Mouse (Mus musculus) spleen, adult 12 weeks (tissue): ENCODE results near the gene Il21r.

Experiments used
- DNase-seq: peaks from one replicate; pipeline ENCODE4 v3.0.0; 2022; ENCODE audit warnings: low spot score

Gene Il21r

DNA sequence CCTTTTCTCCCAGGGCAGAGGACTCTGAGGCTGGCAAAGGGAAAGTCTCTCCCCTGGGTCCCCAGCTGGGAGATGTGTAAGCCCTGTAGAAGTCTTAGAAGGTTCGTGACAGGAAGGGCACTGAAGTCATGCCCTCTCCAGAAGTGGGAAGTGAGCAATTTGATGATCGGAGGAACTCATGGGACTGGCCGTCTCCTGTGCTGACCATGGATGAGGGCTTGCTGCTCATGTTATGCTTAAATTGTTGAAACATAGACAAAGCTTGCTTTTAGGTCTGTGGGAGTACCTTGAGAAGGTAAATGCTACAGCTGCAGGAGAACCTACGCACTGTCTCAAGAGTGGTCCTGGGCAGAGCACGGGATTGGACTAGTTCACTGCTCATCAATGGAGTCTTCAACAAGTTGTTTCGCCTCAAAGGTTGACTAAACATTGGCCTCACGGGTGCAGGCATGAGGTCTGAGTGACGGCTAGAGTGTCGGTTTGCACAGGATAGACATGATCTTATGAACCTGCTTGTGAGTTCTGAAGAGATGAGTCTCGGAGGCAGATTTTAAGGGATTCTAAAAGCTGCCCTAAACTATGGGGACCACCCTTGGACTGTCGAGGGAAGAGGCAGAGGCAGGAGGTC, 1.3 kb upstream of the Il21r start:
- no peak for DNase-seq

GRCm38 (mm10) chr7:125604362-125605319, 1.4 kb downstream of the Il21r start:
- DNase-seq, result no peak

- DNase-seq, result no peak
Measured at GRCm38 (mm10) chr7:125605725-125606139, 2.5 kb downstream of the Il21r start.

- DNase-seq, result no peak
Measured at GRCm38 (mm10) chr7:125606265-125607164, 3.3 kb downstream of the Il21r start.

DNA sequence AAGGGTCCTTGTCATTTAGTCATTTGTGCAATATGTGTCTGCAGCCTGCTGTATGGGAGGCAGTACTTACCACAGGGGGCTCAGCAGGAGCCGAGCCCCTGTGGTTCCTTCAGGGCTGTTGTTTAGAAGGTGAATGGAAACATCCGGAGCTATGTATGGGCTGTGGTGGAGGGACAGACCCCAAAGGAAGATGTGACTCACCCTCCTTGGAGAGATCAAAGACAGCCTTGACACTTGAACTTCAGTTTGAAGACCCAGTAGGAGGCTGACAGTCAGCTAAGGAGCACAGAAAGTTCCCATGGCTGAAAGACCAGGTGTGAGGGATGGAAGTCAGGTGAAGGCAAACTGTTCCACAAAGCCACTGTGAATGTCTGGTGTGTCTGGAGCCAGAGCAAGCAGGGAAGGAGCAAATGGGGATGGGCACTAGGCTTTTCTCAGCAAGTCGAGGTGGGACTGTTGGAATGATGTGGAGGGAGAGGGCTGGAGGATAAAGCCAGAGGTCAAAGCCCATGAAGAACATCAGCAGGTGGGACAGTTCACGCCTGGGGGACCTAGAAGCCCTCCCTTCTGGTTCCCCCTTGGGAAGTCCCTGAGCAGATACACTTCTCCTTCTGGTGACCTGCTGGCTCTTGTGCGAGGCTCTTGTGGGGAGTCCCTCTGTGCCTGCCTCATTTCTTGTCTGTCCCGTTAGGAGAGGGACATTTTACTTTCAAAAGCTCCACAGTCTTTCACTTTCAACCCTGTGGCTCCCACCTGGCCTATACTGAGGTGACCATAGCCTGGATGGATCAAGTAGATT, 4.4 kb downstream of the Il21r start:
- DNase-seq, result no peak

- no peak for DNase-seq
Measured at GRCm38 (mm10) chr7:125608183-125608688, 5.0 kb downstream of the Il21r start.

GRCm38 (mm10) chr7:125613579-125613978, 10.3 kb downstream of the Il21r start:
- DNase-seq, result no peak

- DNase-seq, result no peak
Measured at GRCm38 (mm10) chr7:125615453-125615852, 12.2 kb downstream of the Il21r start.

DNA sequence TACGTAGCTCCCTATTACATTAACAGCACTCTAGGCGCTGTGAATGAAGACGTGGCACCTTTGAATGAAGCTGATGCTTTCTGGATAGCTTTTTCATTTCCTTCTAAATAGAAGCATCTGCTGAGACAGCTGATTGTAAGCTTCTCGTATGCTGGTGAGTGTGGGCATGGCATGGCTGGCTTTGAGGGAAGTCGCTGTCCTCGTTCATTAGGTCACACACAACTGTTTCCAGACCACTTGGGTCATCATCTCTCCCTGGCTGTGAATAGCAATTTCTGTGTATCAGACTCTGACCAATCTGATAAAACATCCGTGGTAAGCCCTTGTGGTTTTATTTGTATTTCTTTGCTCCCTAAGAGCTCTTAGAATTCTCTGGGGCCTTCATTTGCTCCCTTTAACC, 14.8 kb downstream of the Il21r start:
- DNase-seq, result no peak

- no peak for DNase-seq
Measured at GRCm38 (mm10) chr7:125620077-125620476, 16.8 kb downstream of the Il21r start.

DNA sequence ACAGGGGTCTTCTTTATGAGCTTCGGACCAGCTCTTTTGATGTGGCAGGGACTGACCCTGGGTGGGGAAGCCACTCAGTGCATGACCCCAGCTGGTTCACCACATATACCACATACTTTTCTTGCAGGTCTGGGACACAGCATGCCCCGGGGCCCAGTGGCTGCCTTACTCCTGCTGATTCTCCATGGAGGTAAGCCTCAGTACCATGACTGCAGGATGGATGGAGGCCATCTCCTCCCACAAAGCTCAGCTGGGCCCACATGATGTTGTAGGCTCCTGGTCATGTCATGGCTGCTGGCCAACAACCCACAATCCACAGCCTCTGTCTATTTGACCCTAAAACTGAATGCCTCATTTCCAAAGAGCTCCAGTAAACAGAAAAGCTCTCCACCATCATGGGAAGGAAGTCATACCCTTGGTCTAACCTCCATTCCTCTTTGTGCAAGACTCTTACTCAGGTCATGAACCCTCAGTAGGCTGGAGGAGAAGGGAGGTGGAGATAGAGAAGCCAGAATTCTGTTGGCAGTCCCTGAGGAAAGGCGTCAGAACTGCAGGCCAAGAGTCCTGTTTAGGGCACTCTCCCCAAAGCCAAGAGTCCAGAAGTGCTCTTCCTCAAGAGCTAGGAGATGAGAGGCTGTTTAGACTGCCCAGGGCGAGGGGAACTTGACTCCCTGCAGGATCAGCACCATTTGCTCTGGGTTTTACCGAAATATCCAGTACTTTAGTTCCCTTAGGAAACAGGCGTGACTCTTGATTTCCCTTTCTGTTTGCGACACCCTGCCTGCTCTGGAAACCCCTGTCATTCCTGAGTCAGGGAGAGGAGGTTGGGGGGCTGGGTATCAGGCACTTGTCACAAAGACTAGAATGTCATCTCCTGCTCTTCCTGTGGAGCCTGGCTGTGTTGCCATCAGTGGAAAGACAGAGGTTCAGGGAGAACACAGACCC, 19.8 kb downstream of the Il21r start:
- no peak for DNase-seq

DNA sequence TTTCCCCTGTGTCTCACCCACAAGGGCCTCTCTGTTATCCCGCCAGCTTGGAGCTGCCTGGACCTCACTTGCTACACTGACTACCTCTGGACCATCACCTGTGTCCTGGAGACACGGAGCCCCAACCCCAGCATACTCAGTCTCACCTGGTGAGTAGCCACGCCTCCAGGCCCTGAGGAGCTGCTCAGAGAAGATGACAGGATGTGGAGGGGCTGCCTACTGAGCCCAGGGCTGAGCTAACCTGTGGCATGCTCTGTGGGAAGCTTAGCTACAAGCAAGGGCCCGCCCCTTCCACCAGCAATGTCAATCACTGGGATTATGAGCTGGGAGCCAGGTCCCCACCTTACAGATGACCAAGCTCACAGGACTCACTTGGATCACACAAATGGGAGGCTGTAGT, 22.0 kb downstream of the Il21r start:
- no peak for DNase-seq

- no peak for DNase-seq
Measured at GRCm38 (mm10) chr7:125625829-125626228, 22.6 kb downstream of the Il21r start.

DNA sequence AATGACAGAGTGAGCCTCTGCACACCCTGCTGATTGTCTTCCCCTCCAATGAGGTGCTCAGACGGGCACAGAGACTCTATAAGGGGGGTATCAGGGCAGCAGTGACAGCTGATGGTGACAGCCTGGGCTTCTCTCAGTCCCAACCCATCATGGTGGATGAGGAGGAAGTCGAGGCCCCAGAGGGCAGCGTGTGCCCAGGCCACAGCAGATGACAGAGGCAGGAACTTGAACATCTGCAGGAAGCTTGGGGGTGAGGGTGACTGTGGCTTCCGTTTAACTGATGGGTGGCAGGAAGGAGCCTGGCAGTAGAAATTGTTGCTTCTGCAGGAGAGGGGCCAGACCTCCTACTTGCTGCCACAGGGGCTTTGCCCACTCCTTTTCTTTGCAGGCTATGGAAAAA, 27.1 kb downstream of the Il21r start:
- DNase-seq, result peak; percentile 49

DNA sequence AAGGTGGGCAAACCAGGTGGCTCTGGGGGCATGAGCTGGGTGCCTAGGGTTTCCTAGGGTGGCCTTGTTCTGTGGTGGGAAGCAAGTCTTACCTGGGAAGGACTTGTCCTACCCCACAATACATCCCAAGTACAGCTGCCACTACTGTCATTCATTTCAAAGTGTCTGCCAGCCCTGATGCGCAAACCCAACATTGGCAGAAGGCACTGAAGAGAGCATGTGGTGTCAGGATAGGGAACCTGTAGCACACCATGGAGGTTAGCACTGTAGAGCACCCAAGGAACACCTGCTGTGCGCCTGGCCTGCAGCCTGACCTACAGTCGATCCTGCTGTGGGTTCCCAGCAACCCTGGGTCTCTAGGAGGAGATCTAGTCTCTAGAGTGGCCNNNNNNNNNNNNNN, 27.8 kb downstream of the Il21r start:
- no peak for DNase-seq

DNA sequence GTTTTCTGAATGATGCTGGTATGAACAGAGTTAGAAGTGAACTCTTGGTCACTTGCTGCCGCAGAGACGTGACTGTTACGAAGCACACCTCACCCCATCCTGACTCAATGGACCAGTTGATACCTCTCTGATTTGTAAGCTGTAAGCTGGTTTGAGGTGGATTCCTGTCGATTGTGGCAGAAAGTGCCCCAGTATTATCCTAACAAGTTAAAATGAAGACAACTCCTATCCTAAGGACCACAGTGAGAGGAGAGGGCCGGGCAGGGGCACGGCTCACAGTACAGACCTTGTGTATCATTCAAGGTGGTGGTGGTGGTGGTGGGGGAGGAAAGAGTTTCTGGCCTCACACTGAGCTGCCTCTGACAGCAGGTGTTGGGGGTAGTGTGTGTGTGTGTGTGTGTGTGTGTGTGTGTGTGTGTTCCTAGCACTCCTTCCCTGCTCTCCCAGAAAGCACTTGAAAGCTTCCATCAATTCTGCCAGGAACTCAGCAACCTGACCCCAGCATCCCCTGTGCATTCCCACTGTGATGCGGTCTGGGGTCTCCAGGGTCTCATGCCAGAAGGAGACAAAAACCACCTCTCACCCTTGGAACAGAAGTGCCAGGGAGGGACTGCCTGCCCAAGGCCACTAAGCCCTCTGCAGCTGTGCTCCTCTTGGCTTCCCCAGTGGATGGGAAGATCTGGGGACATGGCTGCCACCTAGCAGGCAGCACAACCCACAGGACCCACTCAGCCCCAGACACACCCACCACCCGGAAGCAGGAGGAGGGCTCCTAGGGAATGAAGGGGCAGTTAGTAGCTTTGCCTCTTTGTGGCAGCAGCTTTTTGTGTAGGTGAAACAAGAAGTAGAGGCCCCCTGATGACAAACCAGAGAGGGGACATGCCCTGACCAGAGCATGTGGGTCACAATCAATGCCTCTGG, 34.3 kb downstream of the Il21r start:
- DNase-seq, result no peak

GRCm38 (mm10) chr7:125638376-125638775, 35.1 kb downstream of the Il21r start:
- no peak for DNase-seq

DNA sequence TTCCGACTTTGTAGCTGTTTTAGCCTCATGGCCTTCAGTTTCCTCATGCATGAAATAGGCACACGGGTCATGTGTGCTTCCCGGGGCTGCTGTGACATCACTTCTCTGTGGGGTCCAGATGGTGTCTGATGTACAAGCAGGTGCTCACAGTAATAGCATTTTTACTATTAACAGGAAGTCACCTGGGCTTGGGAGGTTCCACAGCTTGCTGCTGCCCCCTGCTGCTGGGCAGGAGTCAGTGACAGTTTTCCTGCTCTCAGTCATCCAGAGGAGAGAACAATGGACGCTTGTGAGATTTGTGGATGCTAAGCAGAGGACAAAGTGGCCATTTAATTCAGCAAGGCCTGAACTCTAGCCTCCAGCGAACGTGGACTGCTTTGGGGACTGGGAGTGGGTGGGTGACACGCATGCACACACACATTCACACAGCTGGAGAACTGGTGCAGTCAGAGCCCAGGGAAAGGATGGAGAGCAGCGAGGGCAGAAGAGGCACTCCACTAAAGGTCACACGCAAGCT, 35.7 kb downstream of the Il21r start:
- peak; percentile 60 for DNase-seq

- no peak for DNase-seq
Measured at GRCm38 (mm10) chr7:125643880-125644279, 40.7 kb downstream of the Il21r start.
